Mouse (Mus musculus) T-helper 17 cell (primary cell): ENCODE measurements around the gene Olfr263.
"Not testable (repeated sequence)": the region's sequence is repeated elsewhere in the genome, so short reads cannot be mapped to it uniquely, and the experiment has no call there.

Source experiments
- in situ Hi-C, 2 experiments: fragments of 300-600 bp; cut with MboI, MseI; formaldehyde crosslinking; loops; 1 replicate in 1 of 2; 2 replicates in 1 of 2; pipeline ENCODE4 v1.15.1; 2025; ENCODE audit warnings: high pct_unique_total_duplicates in 2 of 2

Gene Olfr263

DNA sequence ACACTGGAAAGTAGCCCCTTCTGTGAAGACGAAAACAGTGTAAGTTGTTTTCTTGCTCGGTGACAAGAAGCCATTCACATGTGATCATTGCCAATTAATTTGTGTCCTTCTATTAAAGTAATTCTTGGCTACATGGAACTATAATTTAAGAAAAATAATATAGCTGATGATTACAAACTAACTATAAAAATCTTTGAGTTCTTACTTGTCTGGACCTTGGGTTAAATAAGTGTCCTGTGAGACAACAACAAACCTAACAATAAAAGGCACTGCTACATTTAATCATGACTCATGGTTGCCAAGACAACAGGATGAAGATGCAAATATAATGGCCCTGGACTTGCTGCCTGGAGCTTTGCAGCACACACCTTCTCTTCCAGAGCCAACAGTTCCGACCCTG lies at the start of gene Olfr263:
TSS of gene Olfr263 (plus strand) at position 301 of the 400 bp plus-strand sequence.
- in situ Hi-C loops, result not testable (repeated sequence)

DNA sequence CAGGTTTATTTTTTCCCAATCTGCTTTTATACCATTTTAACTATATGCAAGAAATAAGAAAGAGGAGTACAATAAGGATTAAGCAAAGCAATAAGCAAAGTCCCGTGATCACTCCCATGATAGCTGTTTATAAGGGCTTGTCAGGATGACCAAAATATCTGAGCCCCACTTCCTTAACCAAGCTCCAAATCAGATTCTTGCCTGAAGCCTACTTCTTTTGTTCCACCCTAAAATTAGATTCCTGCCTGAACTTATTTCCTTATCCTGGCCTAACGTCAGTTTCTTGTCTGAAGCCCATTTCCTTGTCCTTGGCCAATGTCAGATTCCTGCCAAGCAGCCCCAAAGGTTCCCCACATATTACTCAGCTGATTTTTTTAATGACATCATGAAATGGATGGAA lies 46.8 kb upstream of the Olfr263 start:
- in situ Hi-C loops, result no loop called here

DNA sequence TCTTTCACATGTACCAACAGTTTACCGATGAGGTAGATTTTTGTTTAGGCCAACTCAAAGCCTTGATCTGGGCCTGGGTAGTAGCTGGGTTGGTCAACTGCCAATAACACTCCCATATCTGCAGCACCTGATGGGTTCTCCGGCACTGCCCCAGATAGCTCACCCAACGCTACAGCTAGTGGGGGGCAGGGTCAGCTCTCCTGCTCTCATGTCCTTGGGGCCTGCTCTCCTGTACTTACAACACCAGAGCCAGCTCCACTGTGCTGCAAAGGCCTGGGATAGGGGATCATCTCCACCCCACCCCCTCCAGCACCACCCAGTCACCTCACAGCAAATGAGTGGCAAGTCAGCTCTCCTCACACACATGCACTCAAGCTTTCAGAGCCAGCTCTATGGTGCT lies 19.7 kb upstream of the Olfr263 start:
- in situ Hi-C loops, result no loop called here

DNA sequence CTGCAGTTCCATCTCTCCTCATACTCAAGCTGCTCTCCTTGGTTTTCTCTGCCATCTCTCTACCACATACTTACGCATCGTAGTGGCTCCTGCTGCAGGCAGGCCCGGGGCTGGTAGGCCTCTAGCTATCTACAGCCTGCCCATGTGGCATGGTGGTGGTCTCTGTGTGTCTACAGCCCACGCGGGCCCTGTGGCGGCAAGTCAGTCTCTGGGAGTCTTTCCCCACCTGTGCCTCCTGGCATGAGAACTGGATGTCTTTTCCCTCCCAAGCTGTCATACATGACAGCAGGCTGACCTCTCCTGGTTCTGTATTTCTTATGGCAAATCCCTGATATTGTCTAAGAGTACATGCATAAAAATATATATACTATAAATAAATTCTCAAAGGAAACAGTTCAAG lies 19.0 kb upstream of the Olfr263 start:
- in situ Hi-C loops, result no loop called here

DNA sequence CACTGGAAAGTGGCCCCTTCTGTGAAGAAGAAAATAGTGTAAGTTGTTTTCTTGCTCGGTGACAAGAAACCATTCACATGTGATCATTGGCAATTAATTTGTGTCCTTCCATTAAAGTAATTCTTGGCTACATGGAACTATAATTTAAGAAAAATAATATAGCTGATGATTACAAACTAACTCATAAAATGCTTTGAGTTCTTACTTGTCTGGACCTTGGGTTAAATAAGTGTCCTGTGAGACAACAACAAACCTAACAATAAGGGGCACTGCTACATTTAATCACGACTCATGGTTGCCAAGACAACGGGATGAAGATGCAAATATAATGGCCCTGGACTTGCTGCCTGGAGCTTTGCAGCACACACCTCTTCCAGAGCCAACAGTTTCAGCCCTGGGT lies 18.3 kb upstream of the Olfr263 start, which contains the start of gene Olfr1369-ps1:
TSS of gene Olfr1369-ps1 (plus strand) at position 301 of the 400 bp plus-strand sequence.
- in situ Hi-C loops, result not testable (repeated sequence)

DNA sequence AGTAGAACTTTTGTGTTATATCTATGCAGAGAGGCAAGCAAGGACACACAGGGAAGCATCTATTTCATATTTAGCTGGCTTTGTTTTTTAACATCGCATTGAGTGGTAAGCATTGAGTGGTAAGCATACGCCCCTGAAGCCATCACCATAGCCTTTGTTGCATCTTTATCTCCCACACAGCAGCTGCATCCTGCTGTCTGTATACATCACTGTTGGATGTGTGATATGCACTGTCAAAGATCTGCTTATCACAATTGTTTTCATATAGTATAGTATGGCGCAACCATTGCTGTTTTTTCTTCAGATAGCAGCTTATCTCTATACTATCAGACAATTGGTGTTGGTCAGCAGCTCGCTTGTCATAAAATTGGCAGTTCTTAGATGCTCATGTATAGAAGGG lies 15.3 kb upstream of the Olfr263 start:
- in situ Hi-C loops, result no loop called here

DNA sequence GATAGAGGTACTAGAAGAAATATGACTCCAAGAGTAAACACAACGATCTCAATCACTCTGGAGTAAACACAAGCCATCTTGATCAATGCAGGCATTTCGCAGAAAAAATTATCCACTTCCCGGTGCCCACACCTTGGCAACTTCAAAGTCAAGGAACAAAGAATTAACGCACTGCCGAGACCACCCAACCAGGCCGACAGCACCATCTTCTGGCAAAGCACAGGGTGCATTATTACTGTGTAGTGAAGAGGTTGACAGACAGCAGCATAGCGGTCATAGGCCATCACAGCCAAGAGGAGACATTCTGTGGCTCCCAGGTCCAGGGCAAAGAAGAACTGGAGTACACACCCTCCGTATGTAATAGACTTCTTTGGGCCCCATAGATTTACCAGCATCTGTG lies 13.0 kb downstream of the Olfr263 start:
- in situ Hi-C loops, result no loop called here

DNA sequence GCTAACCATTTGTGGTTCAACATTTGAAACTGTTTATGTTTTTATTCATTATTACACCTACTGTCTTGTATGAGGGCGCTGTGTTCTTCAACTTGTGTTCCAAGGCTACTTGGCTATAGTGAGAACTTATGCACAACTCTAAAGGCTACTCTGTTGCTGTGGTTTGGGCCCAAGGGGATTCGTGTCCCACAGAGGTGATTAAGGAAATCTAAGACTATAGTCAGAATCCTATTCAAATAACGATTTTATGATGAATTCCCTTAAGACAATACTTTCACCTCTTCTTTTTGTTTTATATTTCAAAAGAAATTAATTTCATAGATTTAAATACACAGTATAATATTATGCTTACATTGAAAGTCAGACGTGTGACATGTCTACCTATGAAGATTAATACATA lies 16.3 kb downstream of the Olfr263 start, which contains the start of gene Olfr1368:
TSS of gene Olfr1368 (minus strand) at position 101 of the 400 bp plus-strand sequence.
- in situ Hi-C loops, result no loop called here

DNA sequence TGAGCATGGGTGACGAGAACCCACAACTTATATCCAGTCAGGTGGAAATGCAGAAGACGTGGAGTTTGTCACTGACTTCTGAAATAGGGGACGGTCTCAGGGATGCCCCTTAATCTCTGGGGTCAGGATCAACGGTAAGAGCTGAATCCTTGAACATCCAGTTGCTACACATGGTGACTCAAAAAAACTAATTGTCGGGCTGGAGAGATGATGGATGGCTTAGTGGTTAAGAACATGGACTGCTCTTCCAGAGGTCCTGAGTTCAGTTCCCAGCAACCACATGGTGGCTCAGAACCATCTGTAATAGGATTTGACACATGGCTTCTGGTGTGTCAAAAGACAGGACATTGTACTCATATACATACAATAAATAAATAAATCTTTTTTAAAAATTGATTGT lies 26.4 kb downstream of the Olfr263 start:
- in situ Hi-C loops, result loop anchor here (25.0 kb wide), 2 partner anchors 844 to 1069 kb away; partner anchors contain the start of gene Elmo1 (in 1 of the 2)

DNA sequence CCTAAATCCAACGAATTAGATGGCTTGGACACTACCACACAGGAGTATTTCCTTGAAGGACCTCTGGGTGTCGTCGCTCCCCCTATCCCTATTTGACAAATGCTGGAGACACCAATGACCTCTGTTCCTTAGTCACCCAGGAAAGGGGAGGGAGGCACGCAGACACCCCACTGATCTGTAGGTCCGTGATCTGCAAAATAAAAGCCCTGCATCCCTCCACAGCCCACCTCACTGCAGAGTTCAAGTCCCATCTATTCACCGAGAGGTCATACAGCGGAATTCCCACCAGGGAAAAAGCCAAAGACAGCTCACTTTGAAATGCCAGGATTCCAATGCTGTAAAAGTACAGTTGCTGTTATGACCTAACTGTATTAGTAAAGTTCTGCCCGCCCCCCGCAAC lies 28.6 kb downstream of the Olfr263 start:
- in situ Hi-C loops, result loop anchor here (25.0 kb wide), 2 partner anchors 846 to 1071 kb away; partner anchors contain the start of gene Elmo1 (in 1 of the 2)

DNA sequence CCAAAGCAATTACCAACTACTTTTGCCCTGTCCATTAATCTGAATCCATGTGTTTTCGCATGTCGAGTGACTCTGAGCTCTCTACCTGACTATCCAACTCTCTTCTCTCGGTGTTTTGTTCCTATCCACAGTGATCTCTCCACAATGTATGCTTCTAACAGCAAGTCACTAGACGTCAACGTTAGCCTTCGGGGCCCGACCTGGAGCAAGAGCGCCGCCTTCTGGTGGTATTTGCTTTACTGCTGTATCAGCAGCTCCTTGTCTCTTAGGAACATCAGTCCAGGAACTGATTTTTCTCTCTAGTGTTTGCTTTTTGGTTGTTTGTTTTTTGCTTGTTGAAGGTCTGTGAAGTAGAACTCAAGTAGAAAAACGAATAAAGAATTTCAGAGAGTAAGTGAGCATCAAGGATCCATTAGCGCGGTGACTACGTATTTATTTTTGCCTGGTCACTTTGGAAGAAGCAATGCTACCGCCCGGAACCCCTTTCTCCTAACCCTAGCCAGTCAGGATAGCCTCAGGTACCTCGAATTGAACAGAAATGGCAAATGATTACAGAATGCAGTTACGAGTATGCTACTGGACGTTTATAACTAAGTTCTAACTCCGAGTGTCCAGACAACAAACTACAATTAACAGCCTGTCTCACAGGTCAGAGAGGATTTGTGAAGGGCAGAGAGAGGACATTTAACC lies 29.5 kb downstream of the Olfr263 start:
- in situ Hi-C loops, result loop anchor here (25.0 kb wide), 2 partner anchors 847 to 1072 kb away; partner anchors contain the start of gene Elmo1 (in 1 of the 2)

DNA sequence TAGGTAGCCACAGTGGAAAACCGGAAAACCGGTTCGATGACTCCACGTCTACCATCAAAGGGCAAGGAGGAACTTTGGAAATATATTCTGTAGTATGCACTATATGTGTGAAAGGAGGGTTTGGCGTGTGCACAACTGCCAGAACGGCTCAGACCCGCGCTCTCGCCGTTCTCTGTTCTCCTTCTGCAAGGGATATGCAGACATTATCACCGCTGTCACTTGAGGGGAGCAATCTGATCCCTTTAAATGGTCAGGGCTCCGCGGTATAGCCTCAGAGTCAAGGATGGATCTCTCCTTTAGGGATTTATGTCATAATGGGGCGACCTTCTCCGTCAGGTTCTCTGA lies 30.0 kb downstream of the Olfr263 start:
- in situ Hi-C loops, result loop anchor here (25.0 kb wide), 2 partner anchors 847 to 1072 kb away; partner anchors contain the start of gene Elmo1 (in 1 of the 2)

DNA sequence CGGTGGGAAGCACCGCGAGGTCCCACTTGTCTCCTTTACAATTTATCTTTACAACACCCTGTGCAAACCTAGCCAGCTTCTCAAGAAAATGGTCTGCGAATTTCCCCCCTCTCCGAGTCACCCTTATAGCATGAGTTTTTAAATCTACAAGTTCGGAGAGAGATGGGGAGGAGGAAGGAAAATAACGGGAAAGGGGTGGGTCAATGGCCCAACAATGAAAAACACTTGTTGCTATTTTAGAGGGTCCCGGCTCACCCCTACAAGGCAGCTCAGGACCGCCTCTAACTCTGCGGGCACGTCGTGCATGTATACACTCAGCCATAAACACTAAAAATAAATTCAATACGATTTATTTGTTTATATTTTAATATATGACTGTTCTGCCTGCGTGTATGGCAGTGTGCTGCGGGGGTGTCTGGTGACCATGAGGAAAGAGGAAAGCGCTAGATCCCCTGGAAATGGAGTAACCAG lies 30.6 kb downstream of the Olfr263 start:
- in situ Hi-C loops, result loop anchor here (5.0 to 25.0 kb wide), 4 partner anchors 75 to 1073 kb away; partner anchors contain the start of gene Elmo1 (in 1 of the 2)

DNA sequence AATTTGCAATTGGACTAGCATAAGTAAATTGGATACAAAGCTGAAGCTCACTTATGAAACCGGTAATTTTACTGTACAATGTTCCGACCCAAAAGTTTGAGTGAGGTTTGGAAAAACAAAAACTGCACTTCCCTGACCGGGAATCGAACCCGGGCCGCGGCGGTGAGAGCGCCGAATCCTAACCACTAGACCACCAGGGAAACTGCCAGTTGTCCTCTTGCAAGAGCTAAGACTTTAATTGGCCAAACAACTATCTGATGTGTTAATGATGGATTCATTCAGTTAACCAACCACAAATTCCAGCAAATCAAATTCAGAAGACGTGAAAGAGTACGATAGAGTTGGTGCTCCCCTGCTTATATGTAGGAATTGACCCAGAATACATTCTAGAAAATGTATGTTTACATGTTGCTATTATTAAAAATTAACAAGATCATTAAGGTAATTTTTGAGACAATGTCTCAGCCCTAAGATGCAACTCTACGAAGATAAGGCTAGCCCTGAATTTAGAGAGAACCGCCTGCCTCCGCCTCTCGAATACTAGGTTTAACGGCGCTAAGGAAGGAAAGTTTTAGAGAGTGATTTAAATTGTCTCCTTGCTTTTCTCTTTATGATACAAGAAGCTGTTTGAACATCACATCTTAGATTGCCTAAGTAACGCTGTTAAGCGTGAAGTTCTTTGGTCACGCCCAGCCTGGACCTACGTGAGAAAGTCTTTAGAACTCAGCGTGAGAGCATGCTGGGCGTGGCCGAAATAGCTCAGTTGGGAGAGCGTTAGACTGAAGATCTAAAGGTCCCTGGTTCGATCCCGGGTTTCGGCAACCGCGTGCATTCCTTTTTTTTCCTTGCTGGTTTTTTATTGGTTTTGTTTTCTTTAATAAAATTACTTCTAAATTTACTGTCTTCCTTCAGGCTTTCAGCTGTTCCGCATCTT lies 31.5 kb downstream of the Olfr263 start:
- in situ Hi-C loops, result loop anchor here (5.0 to 25.0 kb wide), 4 partner anchors 74 to 1074 kb away; partner anchors contain the start of gene Elmo1 (in 1 of the 2)

DNA sequence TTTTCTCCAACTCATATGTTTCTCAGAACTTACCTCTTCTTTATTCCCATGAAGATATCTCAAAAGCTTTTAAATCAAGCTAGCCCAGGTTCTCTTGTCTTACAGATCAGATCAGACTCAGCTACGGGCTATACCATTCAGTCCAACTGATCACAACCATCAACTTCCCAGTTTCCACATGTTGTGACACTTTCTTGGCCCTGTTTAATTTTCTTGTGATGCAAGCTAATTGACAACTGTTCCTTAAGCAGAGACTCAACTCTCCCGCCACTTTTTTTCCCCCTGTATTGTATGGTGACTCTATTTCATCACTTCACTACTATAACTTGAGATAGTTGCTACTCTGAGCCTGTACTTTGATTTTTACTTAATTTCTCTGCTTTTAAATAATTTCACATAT lies 32.2 kb downstream of the Olfr263 start:
- in situ Hi-C loops, result loop anchor here (5.0 to 25.0 kb wide), 4 partner anchors 73 to 1074 kb away; partner anchors contain the start of gene Elmo1 (in 1 of the 2)

DNA sequence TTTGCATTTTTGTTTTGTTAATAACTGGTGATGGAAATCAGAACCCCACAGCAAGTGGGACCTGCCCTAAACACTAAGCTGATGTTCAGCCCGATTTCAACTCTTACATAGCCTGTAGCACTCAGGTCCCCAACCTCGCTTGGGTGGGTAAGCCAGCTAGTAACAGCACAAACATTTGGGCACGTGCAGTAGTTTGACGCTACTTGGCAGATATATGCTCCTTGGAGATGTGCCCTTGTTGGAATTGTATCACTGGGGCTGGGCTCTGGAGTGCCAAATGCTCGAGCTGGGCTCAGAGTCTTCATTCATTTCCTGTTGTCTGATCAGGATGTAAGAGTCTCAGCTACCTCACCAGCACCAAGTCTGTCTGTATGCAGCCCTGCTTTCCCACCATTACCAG lies 33.2 kb downstream of the Olfr263 start:
- in situ Hi-C loops, result loop anchor here (5.0 to 25.0 kb wide), 4 partner anchors 72 to 1075 kb away; partner anchors contain the start of gene Elmo1 (in 1 of the 2)

DNA sequence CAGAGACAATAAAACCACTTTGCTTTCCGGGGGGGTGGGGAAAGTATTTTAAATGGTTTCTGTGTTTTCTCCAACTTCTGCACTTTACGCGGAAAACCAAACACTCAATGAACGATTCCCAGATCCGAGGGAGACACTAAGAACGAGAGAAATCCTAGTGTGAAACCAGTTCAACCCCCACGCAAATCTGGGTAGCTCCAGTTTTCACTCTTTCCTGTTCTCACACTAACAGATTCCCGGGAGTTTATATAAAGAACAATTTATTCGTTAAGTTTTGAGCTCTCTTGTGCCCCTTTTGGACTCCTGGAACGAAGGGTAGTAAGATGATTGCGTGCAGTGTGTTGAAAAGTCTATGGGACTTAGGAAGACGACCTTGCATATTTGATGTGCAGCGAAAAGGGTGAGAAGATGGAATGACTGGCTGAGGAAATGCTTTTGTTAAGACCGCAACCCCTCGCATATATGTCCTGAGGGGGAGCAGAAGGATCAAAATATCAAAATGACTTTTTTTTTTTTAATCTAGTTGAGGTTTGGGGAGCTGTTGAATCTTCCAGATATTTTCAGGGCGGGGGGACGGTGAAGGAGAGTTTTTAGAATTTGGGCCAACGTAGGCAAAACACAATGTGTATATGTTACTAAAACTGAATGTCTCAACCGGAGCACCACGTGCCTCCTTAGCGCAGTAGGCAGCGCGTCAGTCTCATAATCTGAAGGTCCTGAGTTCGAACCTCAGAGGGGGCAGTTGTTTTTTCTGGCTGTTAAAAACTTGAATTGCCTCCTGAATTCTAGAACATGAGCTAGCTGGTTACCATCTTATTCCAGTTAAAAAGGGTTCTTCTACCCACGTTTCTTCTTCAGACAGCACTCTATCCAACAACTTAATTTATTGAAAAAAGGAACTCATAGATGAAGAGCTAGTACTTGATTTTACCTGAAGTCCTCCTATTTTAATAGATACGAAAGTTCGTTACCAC lies 37.8 kb downstream of the Olfr263 start:
- in situ Hi-C loops, result loop anchor here (10.0 to 25.0 kb wide), 3 partner anchors 68 to 1080 kb away; partner anchors contain the start of gene Elmo1 (in 1 of the 2)

DNA sequence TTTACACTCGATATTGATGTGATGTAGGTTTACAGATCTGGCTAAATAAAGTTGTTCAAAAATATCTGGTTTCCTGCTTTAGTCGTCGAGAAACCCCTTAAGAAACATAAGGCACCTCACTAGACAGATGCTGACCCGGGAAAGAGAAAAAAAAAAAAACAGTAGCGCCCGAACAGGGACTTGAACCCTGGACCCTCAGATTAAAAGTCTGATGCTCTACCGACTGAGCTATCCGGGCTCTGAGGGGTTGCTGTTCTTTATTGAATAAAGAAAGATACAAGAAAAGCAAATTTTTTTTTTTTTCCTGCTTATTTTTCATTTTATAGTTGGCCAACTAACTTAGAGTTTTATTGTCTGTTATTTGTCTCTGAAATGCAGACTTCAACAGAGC lies 38.5 kb downstream of the Olfr263 start:
- in situ Hi-C loops, result loop anchor here (10.0 to 25.0 kb wide), 3 partner anchors 67 to 1081 kb away; partner anchors contain the start of gene Elmo1 (in 1 of the 2)

DNA sequence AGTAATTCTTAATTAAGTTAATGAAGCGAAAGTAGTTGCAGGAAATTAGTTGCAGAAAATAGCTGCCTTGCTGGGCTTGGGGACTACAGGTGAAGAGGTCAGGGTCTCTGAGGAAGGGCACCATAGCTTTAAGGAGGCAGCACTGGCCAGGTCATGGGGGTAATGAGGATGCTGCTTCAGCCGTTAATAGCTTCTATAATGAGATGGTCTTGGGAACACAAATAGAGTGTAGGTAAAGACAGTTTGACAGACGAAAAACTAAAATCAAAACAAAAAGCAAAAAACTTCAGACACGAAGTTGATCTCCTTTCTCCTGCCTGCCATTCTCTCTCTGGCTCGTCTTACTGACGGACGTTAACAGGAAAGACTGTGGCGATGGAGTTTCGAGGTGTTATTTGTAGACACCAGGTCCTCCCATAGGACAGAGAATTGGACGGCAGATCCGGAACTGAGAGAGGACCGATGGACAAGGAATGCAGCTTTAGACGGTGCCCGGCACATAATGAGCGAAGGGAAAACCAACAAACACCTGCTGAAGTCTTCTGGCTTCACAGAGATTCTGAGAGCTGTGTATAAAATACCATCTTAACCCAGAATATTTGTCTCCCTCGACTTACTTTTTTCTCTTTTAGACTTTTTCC lies 39.1 kb downstream of the Olfr263 start:
- in situ Hi-C loops, result loop anchor here (10.0 to 25.0 kb wide), 3 partner anchors 66 to 1081 kb away; partner anchors contain the start of gene Elmo1 (in 1 of the 2)
